Mouse (Mus musculus) liver, embryonic 11.5 days (tissue): ENCODE measurements around the gene Ints14. TPM values are rescaled to one million over a fixed set of nuclear protein-coding genes. Genes with fewer than 3 reads are reported as not detected.

Source experiments
- ATAC-seq: fragments of 200-750 bp; cut with Nextera tagmentation; replicated peaks from 2 replicates; pipeline ENCODE4 v1.8.0; 2017; ENCODE audit warnings: moderate number of reproducible peaks, mild to moderate bottlenecking, moderate TSS enrichment, moderate library complexity; ENCODE audit not compliant: low FRiP score
- DNase-seq: peaks from one replicate; pipeline ENCODE4 v3.0.0-alpha.2; 2017; ENCODE audit warnings: low spot score
- H3K27ac ChIP-seq: fragments of 300-500 bp; sonication (generic); 2 replicates; pipeline ENCODE4 v1.5.1; 2014; ENCODE audit warnings: mild to moderate bottlenecking, low read depth, low read length, control low read depth
- H3K27me3 ChIP-seq: fragments of 300-500 bp; sonication (generic); replicated peaks from 2 replicates; pipeline ENCODE4 v1.6.1; 2014; ENCODE audit warnings: low read length, mixed read lengths; ENCODE audit not compliant: control insufficient read depth, insufficient read depth
- H3K36me3 ChIP-seq: fragments of 300-500 bp; sonication (generic); 2 replicates; pipeline ENCODE4 v1.6.1; 2014; ENCODE audit warnings: mild to moderate bottlenecking, low read length, moderate library complexity, mixed read lengths; ENCODE audit not compliant: control insufficient read depth, insufficient read depth
- H3K4me1 ChIP-seq: fragments of 300-500 bp; sonication (generic); replicated peaks from 2 replicates; pipeline ENCODE4 v1.6.1; 2014; ENCODE audit warnings: low read length, mixed read lengths; ENCODE audit not compliant: control insufficient read depth, insufficient read depth
- H3K4me2 ChIP-seq: fragments of 300-500 bp; sonication (generic); 2 replicates; pipeline ENCODE4 v1.6.1; 2014; ENCODE audit warnings: mild to moderate bottlenecking, control low read depth, moderate library complexity
- H3K4me3 ChIP-seq: fragments of 300-500 bp; sonication (generic); 2 replicates; pipeline ENCODE4 v1.5.1; 2014; ENCODE audit warnings: low read depth, low read length, control low read depth
- H3K9ac ChIP-seq: fragments of 300-500 bp; sonication (generic); 2 replicates; pipeline ENCODE4 v1.6.1; 2014; ENCODE audit warnings: low read depth, low read length, control low read depth
- H3K9me3 ChIP-seq: fragments of 300-500 bp; sonication (generic); 2 replicates; pipeline ENCODE4 v1.6.1; 2016; ENCODE audit warnings: low read length, inconsistent platforms, mixed read lengths; ENCODE audit not compliant: control insufficient read depth
- WGBS: fragments of 180-500 bp; shearing (Covaris S2); extraction: QIAGEN DNeasy Blood & Tissue Kit; methylation state at CpG from one replicate; pipeline ENCODE4 v1.1.7; 2014; 5-methylcytosine and 5-hydroxymethylcytosine counted together
- polyA plus RNA-seq: library from polyadenylated mRNA; unstranded; fragments of >200 nt; fragmentation: Nextera tagmentation; extraction: Ambion mirVana; gene quantifications from 2 replicates; pipeline ENCODE4 v1.2.1, GENCODE M21; 2014

Ints14 gene
- polyA plus RNA-seq, 1 experiment from 2014 or later: 58.4 TPM

GRCm38 (mm10) chr9:65005737-65006136 lies 45.0 kb downstream of the Ints14 start:
- no peak overlapping the region for H3K27ac ChIP-seq
- H3K4me2 ChIP-seq: no peak overlapping the region
- no peaks in the 10 kb centered on the region for H3K27me3 ChIP-seq
- no peak overlapping the region for H3K9ac ChIP-seq
- ATAC-seq: no peak
- no peaks in the 10 kb centered on the region; the same call in 1 of the 2 replicates for H3K9me3 ChIP-seq
- no peak for DNase-seq
- H3K4me1 ChIP-seq: 0 out of 2 replicates have a peak, but pooled peaks cover 2% of the 10 kb centered on the region
- H3K36me3 ChIP-seq: peaks cover 34% of the 10 kb centered on the region
- WGBS: 97% methylated on average over 8 of the region's 8 CpGs
- H3K4me3 ChIP-seq: no peak overlapping the region

GRCm38 (mm10) chr9:65010632-65011031 lies 49.9 kb downstream of the Ints14 start:
- DNase-seq (no peak), ATAC-seq (no peak)
- H3K36me3 ChIP-seq: peaks cover 13% of the 10 kb centered on the region; the same call in 1 of the 2 replicates
- no peaks in the 10 kb centered on the region; the same call in 1 of the 2 replicates for H3K9me3 ChIP-seq
- H3K4me3 ChIP-seq: no peak overlapping the region
- H3K4me1 ChIP-seq: peaks cover 4% of the 10 kb centered on the region; the same call in 1 of the 2 replicates
- H3K4me2 ChIP-seq: no peak overlapping the region
- no peak overlapping the region for H3K27ac ChIP-seq
- H3K27me3 ChIP-seq: no peaks in the 10 kb centered on the region
- no peak overlapping the region for H3K9ac ChIP-seq
- WGBS: 78% methylated on average over 8 of the region's 8 CpGs

- Histone ChIP-seq H3K9ac (no peak overlapping the region), H3K27ac (no peak overlapping the region), H3K36me3 (peaks cover 7% of the 10 kb centered on the region; the same call in 1 of the 2 replicates), H3K4me1 (peaks cover 11% of the 10 kb centered on the region), H3K4me3 (no peak overlapping the region), H3K9me3 (no peaks in the 10 kb centered on the region; the same call in 1 of the 2 replicates), H3K27me3 (no peaks in the 10 kb centered on the region), H3K4me2 (no peak overlapping the region)
- WGBS: 52% methylated on average over 6 of the region's 6 CpGs
- ATAC-seq (no peak), DNase-seq (no peak)
Observed at GRCm38 (mm10) chr9:65011304-65011703, 50.6 kb downstream of the Ints14 start.

GRCm38 (mm10) chr9:65015461-65016222 lies 54.9 kb downstream of the Ints14 start:
- Histone ChIP-seq H3K27me3 (no peaks in the 10 kb centered on the region), H3K9ac (no peak overlapping the region), H3K27ac (no peak overlapping the region), H3K4me1 (peaks cover 38% of the 10 kb centered on the region), H3K9me3 (no peaks in the 10 kb centered on the region), H3K4me3 (no peak overlapping the region), H3K4me2 (no peak overlapping the region), H3K36me3 (no peaks in the 10 kb centered on the region)
- WGBS: 73% methylated on average over 7 of the region's 7 CpGs
- ATAC-seq: no peak
- DNase-seq: no peak

GRCm38 (mm10) chr9:65016241-65016977 lies 55.7 kb downstream of the Ints14 start:
- no peak for ATAC-seq
- WGBS: 87% methylated on average over 4 of the region's 4 CpGs
- no peaks in the 10 kb centered on the region for H3K27me3 ChIP-seq
- no peak overlapping the region for H3K9ac ChIP-seq
- H3K4me1 ChIP-seq: peaks cover 38% of the 10 kb centered on the region
- no peak overlapping the region for H3K27ac ChIP-seq
- no peaks in the 10 kb centered on the region for H3K9me3 ChIP-seq
- H3K4me2 ChIP-seq: no peak overlapping the region
- no peak for DNase-seq
- no peaks in the 10 kb centered on the region for H3K36me3 ChIP-seq
- no peak overlapping the region for H3K4me3 ChIP-seq

- Histone ChIP-seq H3K27me3 (no peaks in the 10 kb centered on the region), H3K27ac (no peak overlapping the region), H3K4me3 (no peak overlapping the region), H3K4me2 (no peak overlapping the region), H3K9me3 (no peaks in the 10 kb centered on the region), H3K9ac (no peak overlapping the region), H3K4me1 (peaks cover 42% of the 10 kb centered on the region), H3K36me3 (no peaks in the 10 kb centered on the region)
- DNase-seq: no peak
- WGBS: 81% methylated on average over 16 of the region's 16 CpGs
- no peak for ATAC-seq
Observed at GRCm38 (mm10) chr9:65016978-65017827, 56.5 kb downstream of the Ints14 start.

- Histone ChIP-seq H3K4me3 (no peak overlapping the region), H3K27me3 (no peaks in the 10 kb centered on the region), H3K36me3 (no peaks in the 10 kb centered on the region), H3K4me2 (no peak overlapping the region), H3K9me3 (no peaks in the 10 kb centered on the region), H3K9ac (no peak overlapping the region), H3K27ac (no peak overlapping the region), H3K4me1 (peaks cover 45% of the 10 kb centered on the region)
- 86% methylated on average over 4 of the region's 4 CpGs for WGBS
- ATAC-seq: no peak
- no peak for DNase-seq
Observed at GRCm38 (mm10) chr9:65017896-65018295, 57.2 kb downstream of the Ints14 start.

- H3K9me3 ChIP-seq: no peaks in the 10 kb centered on the region
- ATAC-seq (no peak), DNase-seq (no peak)
- WGBS: 67% methylated on average over 3 of the region's 3 CpGs
- H3K9ac ChIP-seq: 0 out of 2 replicates have a peak overlapping the region, but pooled peaks have one; percentile 1
- no peaks in the 10 kb centered on the region for H3K36me3 ChIP-seq
- peaks cover 45% of the 10 kb centered on the region for H3K4me1 ChIP-seq
- H3K27ac ChIP-seq: peak overlapping the region; percentile 46; the same call in 1 of the 2 replicates
- peak overlapping the region; percentile 91 for H3K4me2 ChIP-seq
- H3K4me3 ChIP-seq: no peak overlapping the region
- H3K27me3 ChIP-seq: no peaks in the 10 kb centered on the region
Observed at GRCm38 (mm10) chr9:65018588-65019121, 58.0 kb downstream of the Ints14 start.
